Mouse (Mus musculus): Measurements from ENCODE around the gene Mapk1.
"Not testable (repeated sequence)": the region's sequence is repeated elsewhere in the genome, so short reads cannot be mapped to it uniquely, and the experiment has no call there.

Gene Mapk1

GRCm38 (mm10) chr16:16983131-16983533 is at the start of gene Mapk1:
Mapk1 (plus strand) TSS chr16:16983382.
- DNase-seq (ENCODE audit: low read depth, low spot score) = peak; percentile 96

GRCm38 (mm10) chr16:16939543-16939942 is 43.6 kb upstream of the Mapk1 start:
- no peak for DNase-seq (ENCODE audit: low read depth, low spot score)

DNA sequence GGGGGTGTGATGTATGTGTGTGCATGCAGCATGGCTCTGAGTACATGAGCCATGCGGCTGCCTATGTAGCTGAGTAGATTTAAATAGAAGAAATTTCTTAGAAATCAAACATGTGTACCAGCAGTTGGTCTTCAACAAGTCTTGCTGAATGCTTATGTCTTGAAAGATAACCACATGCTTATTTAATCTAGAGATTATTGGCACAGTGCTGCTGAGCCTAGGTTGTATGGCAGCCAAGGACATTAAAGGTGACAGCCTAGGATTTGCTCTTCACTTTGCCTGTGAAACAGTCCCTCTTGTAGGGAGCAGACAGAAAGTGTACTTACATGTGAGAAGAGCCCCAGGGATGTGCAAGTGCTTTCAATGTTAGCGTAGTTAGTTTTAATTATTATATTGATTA is 42.1 kb upstream of the Mapk1 start:
- no peak for DNase-seq (ENCODE audit: low read depth, low spot score)

- no peak for DNase-seq (ENCODE audit: low read depth, low spot score)
Measured at GRCm38 (mm10) chr16:16958575-16958974, 24.6 kb upstream of the Mapk1 start.

GRCm38 (mm10) chr16:16959907-16960306 is 23.3 kb upstream of the Mapk1 start:
- no peak for DNase-seq (ENCODE audit: low read depth, low spot score)

DNA sequence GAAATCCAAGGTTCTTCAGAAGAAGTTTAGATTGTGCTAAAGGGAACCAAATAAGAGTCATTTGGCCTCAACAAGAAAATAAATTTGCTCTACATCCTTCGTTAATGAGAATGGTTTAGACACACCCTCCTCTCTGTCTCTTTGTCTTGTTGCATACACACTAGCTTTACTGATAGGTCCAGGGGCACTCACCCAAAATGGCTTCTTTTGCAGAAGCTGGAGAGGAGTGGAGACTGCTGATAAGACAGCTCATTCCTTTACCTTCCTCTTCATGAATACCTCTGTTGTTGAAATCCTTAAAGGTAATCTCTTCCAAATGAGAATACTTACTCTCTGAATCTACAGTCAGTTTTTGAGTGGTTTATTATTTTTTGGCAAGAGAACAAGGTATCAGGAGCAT is 18.0 kb upstream of the Mapk1 start:
- DNase-seq (ENCODE audit: low read depth, low spot score) = no peak

DNA sequence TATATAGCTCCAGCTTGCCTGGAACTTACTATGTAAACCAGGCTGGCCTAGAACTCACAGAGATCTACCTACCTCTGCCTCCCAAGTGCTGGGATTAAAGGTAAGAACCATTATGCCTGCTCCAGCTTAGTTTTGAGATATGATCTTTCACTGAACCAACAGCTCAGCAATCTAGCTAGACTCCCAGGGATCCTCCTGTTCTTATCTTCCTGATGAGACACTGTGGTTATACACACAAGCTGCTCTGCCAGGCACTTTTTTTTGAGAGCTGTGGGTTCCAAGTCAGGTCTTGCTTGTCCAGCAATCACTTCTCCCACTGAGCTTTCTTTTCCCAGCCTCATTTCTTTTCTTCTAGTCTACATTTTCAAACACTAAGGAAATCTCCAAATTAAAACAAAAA is 16.9 kb upstream of the Mapk1 start:
- no peak for DNase-seq (ENCODE audit: low read depth, low spot score)

DNA sequence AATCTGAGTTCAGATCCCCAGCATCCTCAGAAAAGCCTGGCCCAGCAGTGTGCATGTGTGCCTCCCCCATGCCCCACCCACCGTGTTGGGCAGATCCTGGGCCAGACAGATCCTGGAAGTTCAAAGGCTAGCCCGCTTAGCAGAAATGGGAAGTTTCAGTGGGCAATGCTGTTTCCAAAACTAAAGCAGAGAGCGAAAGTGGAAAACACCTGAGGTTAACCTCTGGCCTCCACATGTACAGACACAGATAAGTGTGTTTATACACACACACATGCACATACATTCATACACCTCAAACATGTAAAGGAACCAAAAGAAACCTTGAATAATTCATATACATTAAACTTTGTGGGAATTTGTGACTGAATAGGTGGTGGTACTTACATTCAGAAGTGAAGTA is 5.1 kb upstream of the Mapk1 start:
- no peak for DNase-seq (ENCODE audit: low read depth, low spot score)

DNA sequence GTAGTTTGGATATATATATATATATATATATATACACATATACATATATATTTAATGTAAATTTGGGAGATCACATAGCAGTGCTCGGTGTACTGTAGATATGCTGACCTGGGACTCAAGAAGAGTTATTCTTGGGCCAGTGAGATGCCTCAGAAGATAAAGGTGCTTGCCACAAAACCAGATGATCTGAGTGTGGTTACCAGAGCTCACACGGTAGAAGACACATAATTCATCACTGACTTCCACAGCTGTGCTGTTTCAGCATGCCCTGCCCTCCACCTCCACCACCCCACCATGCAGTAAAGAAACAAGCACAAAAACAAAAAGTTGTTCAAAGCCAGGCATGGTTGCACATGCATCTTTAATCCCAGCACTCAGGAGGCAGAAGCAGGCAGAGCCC is 4.4 kb upstream of the Mapk1 start:
- DNase-seq (ENCODE audit: low read depth, low spot score) = no peak

DNA sequence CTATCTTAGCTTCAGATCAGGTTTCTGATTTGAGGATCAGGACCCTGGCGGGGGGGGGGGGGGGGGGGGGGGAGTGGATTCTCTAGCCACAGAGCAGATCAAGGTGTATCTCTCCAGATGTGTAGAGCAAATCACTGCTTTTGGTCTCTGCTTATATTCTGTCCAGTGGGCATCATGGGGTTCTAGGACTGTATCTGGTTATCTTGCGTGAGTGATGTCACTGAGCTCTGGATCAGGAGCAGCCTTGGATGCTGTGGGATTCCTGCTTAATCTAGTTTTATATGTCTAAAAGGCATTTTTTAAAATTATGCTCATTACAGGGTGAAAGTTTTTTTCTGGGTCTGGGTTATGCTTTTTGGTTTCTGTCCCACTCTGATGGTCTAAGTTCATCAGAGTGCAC is 546 bp upstream of the Mapk1 start:
- no peak for DNase-seq (ENCODE audit: low read depth, low spot score)

DNA sequence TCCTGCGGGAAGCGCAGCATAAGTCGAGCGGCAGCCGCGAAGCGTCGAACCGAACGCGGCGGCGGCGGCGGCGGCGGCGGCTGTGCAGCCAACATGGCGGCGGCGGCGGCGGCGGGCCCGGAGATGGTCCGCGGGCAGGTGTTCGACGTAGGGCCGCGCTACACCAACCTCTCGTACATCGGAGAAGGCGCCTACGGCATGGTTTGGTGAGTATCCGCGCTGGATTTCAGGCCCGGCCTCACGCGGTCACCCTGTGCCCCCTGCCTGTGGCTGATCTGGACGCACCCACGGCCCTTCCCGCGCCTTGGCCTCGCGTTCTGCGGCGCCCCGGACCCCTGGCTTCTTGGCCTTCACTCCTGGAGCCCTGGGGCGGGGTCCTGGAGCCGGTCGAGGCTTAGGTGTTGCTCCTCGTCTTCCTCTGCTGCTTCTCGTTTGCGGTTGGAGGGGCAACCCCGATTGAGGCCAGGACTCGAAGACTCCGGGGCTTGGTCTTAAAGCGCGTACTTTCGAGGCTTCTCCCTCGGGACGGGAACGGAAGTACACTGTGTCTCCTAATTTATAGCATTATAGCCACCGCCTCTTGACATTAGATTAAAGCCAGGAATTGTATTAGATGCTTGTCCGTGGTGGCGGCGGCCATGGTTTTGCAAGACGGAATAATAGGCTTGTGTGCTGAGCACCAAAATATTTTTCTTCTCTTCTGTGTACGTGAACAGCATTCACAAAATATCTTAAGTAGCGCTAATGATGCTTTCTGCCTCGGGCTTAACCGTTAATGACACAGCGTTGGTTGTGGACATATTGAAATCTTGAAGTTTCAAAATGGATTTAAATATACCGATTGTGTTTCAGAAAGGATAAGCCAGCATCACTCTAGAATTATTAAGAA is 596 bp downstream of the Mapk1 start:
- DNase-seq (ENCODE audit: low read depth, low spot score) = no peak

DNA sequence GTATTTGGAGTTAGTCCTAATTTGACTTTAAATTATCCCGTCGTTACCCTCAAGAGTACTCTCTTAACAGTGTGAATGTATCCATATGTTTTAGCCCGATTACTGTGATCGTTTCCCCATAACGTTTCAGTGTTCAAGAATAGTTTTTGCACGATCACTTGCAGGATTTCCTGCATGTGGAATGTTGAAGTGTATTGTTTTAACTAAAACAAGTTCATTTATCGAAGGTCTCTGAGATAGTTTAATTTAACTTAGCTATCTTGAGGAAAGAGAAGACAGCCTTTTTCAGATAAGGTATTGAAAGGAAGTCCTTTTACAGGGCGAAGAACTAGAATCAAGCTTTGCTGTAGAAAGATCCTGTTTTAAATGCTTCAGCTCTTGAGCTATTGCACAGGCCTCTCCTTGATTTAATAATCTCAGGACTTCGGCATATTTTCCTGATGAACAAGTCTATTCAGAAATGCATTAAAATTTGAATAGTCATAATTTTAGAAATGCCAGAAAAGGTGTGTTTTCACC is 1.3 kb downstream of the Mapk1 start:
- no peak for DNase-seq (ENCODE audit: low read depth, low spot score)

GRCm38 (mm10) chr16:16987248-16987647 is 4.1 kb downstream of the Mapk1 start:
- DNase-seq (ENCODE audit: low read depth, low spot score) = no peak

GRCm38 (mm10) chr16:16988842-16989241 is 5.7 kb downstream of the Mapk1 start:
- DNase-seq (ENCODE audit: low read depth, low spot score) = no peak

- DNase-seq (ENCODE audit: low read depth, low spot score) = no peak
Measured at GRCm38 (mm10) chr16:16990021-16990420, 6.8 kb downstream of the Mapk1 start.

DNA sequence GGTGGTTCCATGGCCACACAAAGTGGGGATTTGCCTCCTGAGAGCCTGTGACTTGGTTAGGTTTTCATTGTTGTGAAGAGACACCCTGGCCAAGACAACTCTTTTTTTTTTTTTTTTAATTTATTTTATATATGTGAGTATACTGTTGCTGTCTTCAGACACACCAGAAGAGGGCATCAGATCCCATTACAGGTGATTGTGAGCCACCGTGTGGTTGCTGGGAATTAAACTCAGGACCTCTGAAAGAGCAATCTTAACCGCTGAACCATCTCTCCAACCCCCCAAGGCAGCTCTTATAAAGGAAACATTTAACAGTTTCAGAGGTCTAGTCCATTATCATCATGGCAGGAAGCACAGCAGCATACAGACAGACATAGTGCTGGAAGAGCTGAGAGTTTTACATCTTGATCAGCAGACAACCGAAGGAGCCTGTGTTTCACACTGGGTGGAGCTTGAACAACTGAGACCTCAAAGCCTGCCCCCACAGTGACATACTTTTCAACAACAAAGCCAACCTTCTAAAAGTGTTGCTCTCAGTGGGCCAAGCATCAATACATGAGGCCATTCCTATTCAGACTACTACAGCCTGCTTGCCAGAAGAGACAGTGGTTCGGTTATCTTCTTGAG is 11.4 kb downstream of the Mapk1 start:
- DNase-seq (ENCODE audit: low read depth, low spot score) = no peak

- not testable (repeated sequence) for DNase-seq (ENCODE audit: low read depth, low spot score)
Measured at GRCm38 (mm10) chr16:16996121-16996729, 13.0 kb downstream of the Mapk1 start.

- no peak for DNase-seq (ENCODE audit: low read depth, low spot score)
Measured at GRCm38 (mm10) chr16:17001109-17001508, 17.9 kb downstream of the Mapk1 start.

- DNase-seq (ENCODE audit: low read depth, low spot score) = no peak
Measured at GRCm38 (mm10) chr16:17007070-17007469, 23.9 kb downstream of the Mapk1 start.

DNA sequence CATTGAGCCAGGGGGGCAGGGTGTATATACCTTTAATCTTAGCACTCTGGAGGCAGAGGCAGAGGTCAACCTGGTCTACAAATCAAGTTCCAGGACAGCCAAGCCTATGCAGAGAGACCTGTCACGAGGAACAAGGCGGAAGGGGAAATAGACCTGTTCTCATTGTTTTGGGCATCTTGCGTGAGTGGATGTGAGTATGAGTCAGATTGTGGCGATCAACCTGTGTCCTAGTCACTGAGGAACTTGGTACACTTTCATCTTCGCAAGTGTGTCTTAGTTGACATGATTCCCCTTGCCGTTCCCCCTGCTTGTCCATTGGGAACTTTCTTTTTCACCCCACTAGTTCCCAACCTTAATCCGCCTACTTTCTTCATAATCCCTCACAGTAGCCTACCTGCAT is 26.9 kb downstream of the Mapk1 start:
- DNase-seq (ENCODE audit: low read depth, low spot score) = no peak

GRCm38 (mm10) chr16:17012583-17012982 is 29.4 kb downstream of the Mapk1 start:
- DNase-seq (ENCODE audit: low read depth, low spot score) = no peak

DNA sequence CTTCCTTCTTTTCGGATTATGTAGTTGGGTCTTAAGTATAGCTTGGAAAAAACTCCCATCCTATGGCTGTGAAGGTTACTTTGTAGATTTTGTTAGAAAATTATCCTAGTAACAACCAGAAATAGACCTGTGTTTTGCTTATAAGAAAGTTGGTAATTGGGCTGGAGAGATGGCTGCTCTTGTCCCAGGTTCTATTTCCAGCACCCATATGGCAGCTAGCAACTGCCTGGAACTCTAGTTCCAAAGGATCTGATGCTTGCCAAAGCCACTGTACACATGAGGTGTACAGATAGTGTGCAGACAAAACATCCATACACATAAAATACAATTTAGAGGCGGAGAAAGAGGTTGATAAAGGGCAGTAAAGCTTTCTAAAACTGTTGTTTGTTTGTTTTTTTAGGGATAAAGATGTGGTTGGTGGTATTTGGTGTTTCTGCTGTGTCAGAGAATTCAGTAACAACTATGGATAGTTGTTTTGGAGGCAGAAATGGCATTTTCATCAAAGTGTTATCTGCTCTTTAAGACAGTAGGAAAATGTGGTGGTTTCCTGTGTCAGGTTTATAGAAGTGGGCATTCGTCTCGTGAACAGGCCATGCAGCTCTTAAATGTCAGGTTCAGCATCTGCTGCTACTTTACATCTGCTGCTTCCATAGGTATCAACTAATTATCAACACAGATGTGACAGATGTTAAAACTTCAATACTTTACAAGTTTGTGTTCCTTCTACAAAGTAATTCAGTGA is 32.1 kb downstream of the Mapk1 start:
- peak; percentile 82 for DNase-seq (ENCODE audit: low read depth, low spot score)

All from telencephalon, adult 2 months (tissue).